Mouse (Mus musculus) kidney, embryonic 16.5 days (tissue): Measurements from ENCODE around the gene Fam219a. TPM values are rescaled to one million over a fixed set of nuclear protein-coding genes. Genes with fewer than 3 reads are reported as not detected.

Experiments
- ATAC-seq: fragments of 200-750 bp; cut with Nextera tagmentation; 2 replicates; pipeline ENCODE4 v1.8.0; 2017; ENCODE audit warnings: moderate TSS enrichment; ENCODE audit not compliant: low FRiP score, low TSS enrichment
- H3K27ac ChIP-seq: fragments of 300-500 bp; sonication (generic); 2 replicates; pipeline ENCODE4 v1.5.1; 2014; ENCODE audit warnings: low read length
- H3K27me3 ChIP-seq: fragments of 300-500 bp; sonication (generic); 2 replicates; pipeline ENCODE4 v1.6.1; 2014; ENCODE audit warnings: low read length, control low read depth, mixed read lengths; ENCODE audit not compliant: insufficient read depth
- H3K36me3 ChIP-seq: fragments of 300-500 bp; sonication (generic); 2 replicates; pipeline ENCODE4 v1.6.1; 2014; ENCODE audit warnings: low read length, control low read depth, mixed read lengths; ENCODE audit not compliant: insufficient read depth
- H3K4me1 ChIP-seq: fragments of 300-500 bp; sonication (generic); 2 replicates; pipeline ENCODE4 v1.6.1; 2014; ENCODE audit warnings: low read length, control low read depth, mixed read lengths; ENCODE audit not compliant: insufficient read depth
- H3K4me2 ChIP-seq: fragments of 300-500 bp; sonication (generic); replicated peaks from 2 replicates; pipeline ENCODE4 v1.6.1; 2014; ENCODE audit warnings: low read depth, low read length
- H3K4me3 ChIP-seq: fragments of 300-500 bp; sonication (generic); 2 replicates; pipeline ENCODE4 v1.5.1; 2014; ENCODE audit warnings: mild to moderate bottlenecking, low read length
- H3K9ac ChIP-seq: fragments of 300-500 bp; sonication (generic); replicated peaks from 2 replicates; pipeline ENCODE4 v1.6.1; 2014; ENCODE audit warnings: low read length
- H3K9me3 ChIP-seq: fragments of 300-500 bp; sonication (generic); 2 replicates; pipeline ENCODE4 v1.6.1; 2016; ENCODE audit warnings: low read length, control low read depth
- WGBS: fragments of 180-500 bp; shearing (Covaris S2); extraction: QIAGEN DNeasy Blood & Tissue Kit; methylation state at CpG from one replicate; pipeline ENCODE4 v1.1.7; 2014; 5-methylcytosine and 5-hydroxymethylcytosine counted together
- polyA plus RNA-seq: library from polyadenylated mRNA; unstranded; fragments of >200 nt; fragmentation: Nextera tagmentation; extraction: Ambion mirVana; gene quantifications from 2 replicates; pipeline ENCODE4 v1.2.1, GENCODE M21; 2015

Gene Fam219a
- polyA plus RNA-seq, 1 experiment from 2014 or later, result 2.2 TPM

DNA sequence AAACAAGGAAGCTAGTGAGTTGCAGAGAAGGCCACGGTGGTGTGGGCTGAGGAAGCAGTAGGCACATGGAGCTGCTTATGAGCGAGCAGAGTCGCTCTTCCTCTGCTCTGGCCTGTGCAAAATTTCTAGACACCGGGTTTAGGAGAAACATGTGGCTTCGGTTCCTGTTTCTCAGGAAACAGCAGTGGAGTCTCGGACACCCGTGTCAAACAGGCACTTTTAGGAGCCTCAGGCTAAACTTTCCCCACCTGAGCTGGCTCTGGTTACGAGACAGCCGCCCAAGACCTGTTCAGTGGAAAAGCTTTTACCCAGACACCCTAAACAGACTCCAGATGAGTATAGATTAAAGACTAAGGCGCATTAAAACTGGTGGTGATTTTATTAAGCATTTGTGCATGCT lies 100.1 kb downstream of the Fam219a start:
- Histone ChIP-seq H3K4me2 (no peak overlapping the region), H3K9me3 (no peaks in the 10 kb centered on the region), H3K4me3 (no peak overlapping the region), H3K9ac (no peak overlapping the region), H3K36me3 (no peaks in the 10 kb centered on the region), H3K4me1 (peaks cover 8% of the 10 kb centered on the region; the same call in 1 of the 2 replicates), H3K27me3 (no peaks in the 10 kb centered on the region), H3K27ac (no peak overlapping the region)
- no peak for ATAC-seq
- WGBS, result 70% methylated on average over 10 of the region's 10 CpGs

DNA sequence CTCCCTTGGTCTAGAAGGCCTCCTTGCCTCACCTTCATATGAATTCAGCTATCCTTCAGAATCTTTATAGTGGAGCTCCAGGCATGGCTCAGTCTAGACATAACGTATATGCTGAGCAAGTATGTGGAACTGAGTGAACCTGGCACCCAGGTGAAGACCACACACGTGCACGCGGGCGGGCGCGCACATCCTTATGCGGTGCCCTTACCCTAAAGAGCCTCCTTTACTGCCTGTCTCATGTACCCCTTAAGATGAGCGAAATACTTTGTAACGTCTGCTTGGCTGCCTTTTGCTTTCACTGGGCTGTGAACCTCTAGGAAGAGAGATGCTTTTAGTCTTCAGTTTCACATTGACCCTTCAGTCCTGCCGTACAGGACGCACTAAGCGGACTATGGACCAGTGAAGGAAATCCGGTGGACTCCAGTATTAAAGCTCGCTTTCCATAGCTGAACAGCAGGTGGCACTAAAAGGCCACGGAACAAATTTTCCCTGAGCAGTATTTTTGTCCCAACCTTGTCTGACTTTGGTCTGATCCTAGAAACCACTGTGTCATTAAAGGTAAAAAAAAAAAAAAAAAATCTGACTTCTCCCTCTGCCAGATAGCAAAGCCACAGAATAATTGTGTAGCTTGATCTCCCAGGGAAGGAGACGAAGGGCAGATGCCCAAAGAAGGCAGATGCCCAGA lies 100.8 kb downstream of the Fam219a start:
- ATAC-seq, result no peak

More for the DNA sequence above, 100.8 kb downstream of the Fam219a start:
- no peaks in the 10 kb centered on the region for H3K27me3 ChIP-seq
- H3K27ac ChIP-seq, result no peak overlapping the region
- H3K36me3 ChIP-seq, result no peaks in the 10 kb centered on the region
- H3K4me1 ChIP-seq, result peaks cover 12% of the 10 kb centered on the region
- H3K4me2 ChIP-seq, result no peak overlapping the region
- no peak overlapping the region for H3K4me3 ChIP-seq
- H3K9me3 ChIP-seq, result no peaks in the 10 kb centered on the region
- WGBS, result 55% methylated on average over 17 of the region's 17 CpGs
- no peak overlapping the region for H3K9ac ChIP-seq

Other genes with a start within 250 kb of the Fam219a start
- 59.9 and 62.7 TPM in 2 replicates for gene Ubap1, start 220.5 kb downstream of the Fam219a start, polyA plus RNA-seq
- gene Kif24, start 104.7 kb downstream of the Fam219a start, polyA plus RNA-seq, result 5.8 and 6.5 TPM in 2 replicates
- gene Nudt2, start 104.4 kb downstream of the Fam219a start, polyA plus RNA-seq, result 54.4 and 56.0 TPM in 2 replicates
- 9.3 and 9.5 TPM in 2 replicates for gene AI464131, start 66.5 kb downstream of the Fam219a start, polyA plus RNA-seq
- 0.37 and 0.57 TPM in 2 replicates for gene 1110017D15Rik, start 52.2 kb downstream of the Fam219a start, polyA plus RNA-seq
- gene Dnaic1, start 237 bp upstream of the Fam219a start, polyA plus RNA-seq, result 1.2 and 1.7 TPM in 2 replicates
- 18.9 and 23.5 TPM in 2 replicates for gene Enho, start 70.8 kb upstream of the Fam219a start, polyA plus RNA-seq
- gene Cntfr, start 127.6 kb upstream of the Fam219a start, polyA plus RNA-seq, result 18.8 and 22.8 TPM in 2 replicates
- gene Il11ra1, start 130.5 kb upstream of the Fam219a start, polyA plus RNA-seq, result 168 and 184 TPM in 2 replicates
- 76.0 and 84.9 TPM in 2 replicates for gene Rpp25l, start 144.0 kb upstream of the Fam219a start, polyA plus RNA-seq
- gene Dctn3, start 153.6 kb upstream of the Fam219a start, polyA plus RNA-seq, result 137 and 149 TPM in 2 replicates
- gene Arid3c, start 161.6 kb upstream of the Fam219a start, polyA plus RNA-seq, result not detected in 2 replicates
- gene Galt, start 185.7 kb upstream of the Fam219a start, polyA plus RNA-seq, result 61.9 and 65.5 TPM in 2 replicates
- gene Sigmar1, start 186.6 kb upstream of the Fam219a start, polyA plus RNA-seq, result 98.2 and 100 TPM in 2 replicates
- gene Ccl27a, start 204.7 kb upstream of the Fam219a start, polyA plus RNA-seq, result 36.3 and 38.5 TPM in 2 replicates